Comparison of ENCODE assay signal across 19 mouse cellular contexts in the genomic region with DNA sequence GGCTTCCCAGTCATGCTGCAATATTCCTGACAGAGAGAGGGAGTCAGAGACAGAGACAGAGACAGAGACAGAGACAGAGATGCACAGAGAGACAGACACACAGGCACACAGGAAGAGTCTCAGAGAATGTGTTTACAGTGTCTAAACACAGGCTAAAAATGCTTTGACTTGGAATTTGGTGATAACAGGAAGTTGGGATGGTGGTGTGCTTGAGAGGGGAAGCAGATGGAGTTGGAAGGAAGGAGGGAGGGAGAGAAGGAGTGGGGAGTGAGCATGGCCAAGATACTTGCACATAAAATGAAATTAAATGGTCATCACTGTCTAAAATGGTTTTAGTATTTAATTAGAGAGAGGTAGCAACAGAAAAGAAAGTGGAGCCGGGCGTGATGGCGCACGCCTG. TPM values are rescaled to one million over a fixed set of nuclear protein-coding genes. Genes with fewer than 3 reads are reported as not detected.
"Had no signal": no experiment of that assay in that cellular context is flagged by ENCODE, and none has a peak within 500 bp of the region (broad histone marks: within the 10 kb centered on the region; RNA-seq: fewer than 3 reads in every experiment).

No protein-coding gene starts in this region.

- H3K9me3 ChIP-seq: kidney, embryonic 15.5 days; limb, embryonic 15.5 days; liver, embryonic 12.5 days; megakaryocyte, embryonic 14.5 days; midbrain, embryonic 15.5 days; neural tube, embryonic 12.5 days had no signal

- ATAC-seq: liver, embryonic 12.5 days; midbrain, embryonic 15.5 days had no signal

- H3K4me3 ChIP-seq: kidney, embryonic 15.5 days; limb, embryonic 15.5 days; liver, embryonic 12.5 days; megakaryocyte, embryonic 14.5 days; midbrain, embryonic 15.5 days; neural tube, embryonic 12.5 days had no signal

- H3K4me1 ChIP-seq: kidney, embryonic 15.5 days; limb, embryonic 15.5 days; liver, embryonic 12.5 days; megakaryocyte, embryonic 14.5 days; midbrain, embryonic 15.5 days; neural tube, embryonic 12.5 days had no signal

- H3K27ac ChIP-seq: kidney, embryonic 15.5 days; limb, embryonic 15.5 days; liver, embryonic 12.5 days; macrophage; midbrain, embryonic 15.5 days; neural tube, embryonic 12.5 days; stomach, postnatal 0 days had no signal

- DNase-seq: kidney, adult 18-20 months; kidney, postnatal 25 days; layer of hippocampus, postnatal 36 days; thymus, postnatal 4 days had no signal

- H3K27me3 ChIP-seq: kidney, embryonic 15.5 days; limb, embryonic 15.5 days; liver, embryonic 12.5 days; megakaryocyte, embryonic 14.5 days; midbrain, embryonic 15.5 days; neural tube, embryonic 12.5 days had no signal

- H3K4me2 ChIP-seq: kidney, embryonic 15.5 days; limb, embryonic 15.5 days; liver, embryonic 12.5 days; midbrain, embryonic 11.5 days; midbrain, embryonic 15.5 days; neural tube, embryonic 12.5 days had no signal

- H3K9ac ChIP-seq: kidney, embryonic 15.5 days; limb, embryonic 15.5 days; liver, embryonic 12.5 days; midbrain, embryonic 15.5 days; neural tube, embryonic 12.5 days had no signal

- H3K36me3 ChIP-seq: kidney, embryonic 15.5 days; limb, embryonic 15.5 days; liver, embryonic 12.5 days; midbrain, embryonic 15.5 days; neural tube, embryonic 12.5 days had no signal

RNA-seq across cellular contexts. Expression of a gene that starts 51.3 kb away (rescaled TPM):
- total RNA-seq: layer of hippocampus, postnatal 36 days; left cerebral cortex, adult 8-10 months; left cerebral cortex, postnatal 25 days had no signal
- polyA plus RNA-seq: intestine, embryonic 14.5 days; kidney, embryonic 15.5 days; limb, embryonic 11.5 days; limb, embryonic 15.5 days; liver, embryonic 12.5 days; liver, embryonic 16.5 days; macrophage; midbrain, embryonic 11.5 days; midbrain, embryonic 15.5 days; neural tube, embryonic 12.5 days had no signal

RNA-seq across cellular contexts. Expression of a gene that starts 57.7 kb away (rescaled TPM):
- total RNA-seq: neutrophil, adult 5-6 weeks had no signal
